Mouse (Mus musculus) megakaryocyte, embryonic 14.5 days (primary cell): ENCODE data around the gene Chid1. TPM values are rescaled to one million over a fixed set of nuclear protein-coding genes. Genes with fewer than 3 reads are reported as not detected.

Source experiments
- H3K27me3 ChIP-seq: replicated peaks from 2 replicates; pipeline ENCODE3; 2012; ENCODE audit warnings: inconsistent platforms
- H3K36me3 ChIP-seq: replicated peaks from 2 replicates; pipeline ENCODE3; 2012; ENCODE audit warnings: low read length, inconsistent platforms, mixed read lengths
- H3K4me1 ChIP-seq: 2 replicates; pipeline ENCODE4 v1.6.1; 2012; ENCODE audit warnings: inconsistent platforms
- H3K4me3 ChIP-seq: replicated peaks from 2 replicates; pipeline ENCODE3; 2012; ENCODE audit warnings: moderate library complexity, mild to moderate bottlenecking, inconsistent platforms
- H3K9me3 ChIP-seq: 2 replicates; pipeline ENCODE4 v1.6.1; 2012; ENCODE audit warnings: inconsistent platforms
- FLI1 ChIP-seq: IDR thresholded peaks from 2 replicates; pipeline ENCODE4 v1.6.1; 2012; ENCODE audit warnings: low read length, inconsistent platforms, mixed read lengths
- GATA1 ChIP-seq: IDR thresholded peaks from 3 replicates; pipeline ENCODE4 v1.6.1; 2012; ENCODE audit warnings: mixed read lengths, low read length, inconsistent platforms, borderline replicate concordance
- polyA plus RNA-seq: library from polyadenylated mRNA; stranded (reverse); fragments of >175 nt; gene quantifications from 2 replicates; pipeline ENCODE4 v1.2.3, GENCODE M21; 2012; ENCODE audit warnings: low replicate concordance; ENCODE audit not compliant: insufficient read depth

Chid1 gene
- polyA plus RNA-seq, 1 experiment: 49.7 TPM

DNA sequence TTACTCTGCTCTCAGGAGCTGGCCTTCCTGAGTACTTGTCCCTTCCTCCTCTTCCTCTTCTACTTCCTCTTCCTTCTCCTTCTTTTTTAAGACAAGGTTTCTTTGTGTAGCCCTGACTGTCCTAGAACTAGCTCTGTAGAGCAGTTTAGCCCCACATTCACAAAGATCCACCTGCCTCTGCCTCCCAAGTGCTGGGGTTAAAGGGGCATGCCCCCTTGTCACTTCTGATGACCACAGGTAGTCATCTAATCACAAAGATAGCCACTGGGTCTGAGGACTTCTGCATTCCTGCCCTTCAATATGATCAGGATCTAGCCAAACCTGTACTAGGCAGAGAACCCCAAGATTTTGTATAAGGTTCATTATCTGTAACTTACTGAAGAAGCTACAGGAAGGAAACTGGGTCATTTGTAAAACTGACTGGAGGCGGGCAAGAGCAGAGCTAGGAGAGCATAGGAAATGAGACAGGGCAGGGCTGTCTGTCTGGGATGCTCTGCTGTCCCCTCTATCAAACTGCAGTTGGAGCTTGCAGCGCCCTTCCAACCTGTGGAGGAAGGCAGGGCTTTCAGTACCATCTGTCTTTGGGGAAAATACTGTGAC, 20.2 kb upstream of the Chid1 start:
- TF ChIP-seq GATA1: no peak
- Histone ChIP-seq H3K36me3 (peaks cover 6% of the 10 kb centered on the region), H3K9me3 (no peaks in the 10 kb centered on the region), H3K4me3 (peak overlapping the region; percentile 73), H3K4me1 (peaks cover 85% of the 10 kb centered on the region), H3K27me3 (no peaks in the 10 kb centered on the region)

DNA sequence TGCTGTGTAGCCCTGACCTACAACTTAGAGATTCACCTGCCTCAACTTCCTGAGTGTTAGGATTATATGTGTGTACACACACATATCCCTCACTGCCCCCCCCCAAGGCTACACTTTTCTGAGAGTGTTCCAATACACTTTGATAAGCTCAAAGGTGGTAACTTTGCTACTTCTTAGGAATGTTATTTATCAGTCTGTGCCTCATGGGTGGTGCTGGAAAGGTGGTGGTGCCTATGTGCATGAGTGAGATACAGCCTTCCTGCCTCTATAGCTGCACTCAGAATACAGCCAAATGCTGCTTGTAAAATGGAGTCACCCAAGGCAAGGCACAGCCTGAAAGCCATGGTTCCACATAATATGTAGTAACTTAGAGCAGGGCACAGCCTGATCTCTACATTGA, 19.3 kb upstream of the Chid1 start:
- Histone ChIP-seq H3K36me3 (no peaks in the 10 kb centered on the region), H3K9me3 (no peaks in the 10 kb centered on the region), H3K27me3 (no peaks in the 10 kb centered on the region), H3K4me1 (peaks cover 80% of the 10 kb centered on the region), H3K4me3 (peak overlapping the region; percentile 59)
- no peak for TF ChIP-seq GATA1
- TF ChIP-seq FLI1: no peak

DNA sequence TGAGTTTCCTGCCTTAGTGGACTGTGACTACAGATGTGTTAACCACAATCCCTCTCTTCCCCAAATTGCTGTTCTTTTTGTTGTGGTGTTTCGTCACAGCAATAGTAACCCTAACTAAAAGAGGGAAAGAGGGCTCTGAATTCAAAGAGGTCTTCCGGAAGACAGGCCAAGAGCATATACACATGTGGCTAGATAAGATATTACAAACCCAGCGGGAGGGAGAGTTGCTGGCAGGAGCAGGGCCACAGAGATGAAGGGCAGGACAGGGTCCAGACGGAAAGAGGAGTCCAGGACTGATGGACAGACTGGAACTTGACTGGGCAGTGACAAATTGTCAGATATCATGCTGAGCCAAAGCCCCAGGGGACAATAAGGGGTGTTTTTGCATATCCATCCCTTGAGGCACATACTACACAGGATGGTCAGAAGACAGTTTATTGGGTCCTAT, 18.7 kb upstream of the Chid1 start:
- peak overlapping the region; percentile 79 for H3K4me3 ChIP-seq
- H3K9me3 ChIP-seq: no peaks in the 10 kb centered on the region

DNA sequence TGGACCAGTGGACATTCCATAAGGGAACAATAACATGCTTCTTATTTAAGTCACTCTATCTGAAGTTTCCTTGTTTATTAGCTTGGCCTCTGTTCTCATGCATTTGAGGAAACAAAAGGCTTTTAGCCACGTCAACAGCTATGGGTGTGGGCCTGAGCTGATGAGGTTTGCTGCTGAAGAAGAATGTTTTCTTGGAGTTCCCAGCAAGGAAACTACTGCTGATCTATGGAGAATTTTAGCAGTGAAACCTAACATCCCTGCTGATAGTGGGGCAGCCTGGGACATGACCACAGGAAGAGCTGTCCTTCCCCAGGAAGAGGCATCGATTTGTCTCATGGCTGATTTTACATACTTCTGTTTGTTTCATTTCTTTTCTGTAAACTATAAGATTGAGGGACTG, 10.8 kb upstream of the Chid1 start:
- no peak for TF ChIP-seq GATA1
- no peak for TF ChIP-seq FLI1
- H3K27me3 ChIP-seq: no peaks in the 10 kb centered on the region
- no peaks in the 10 kb centered on the region for H3K36me3 ChIP-seq
- peak overlapping the region; percentile 40 for H3K4me3 ChIP-seq
- H3K4me1 ChIP-seq: peaks cover 28% of the 10 kb centered on the region
- peaks cover 7% of the 10 kb centered on the region for H3K9me3 ChIP-seq

More for the DNA sequence above, 18.7 kb upstream of the Chid1 start:
- Histone ChIP-seq H3K36me3 (no peaks in the 10 kb centered on the region), H3K27me3 (no peaks in the 10 kb centered on the region), H3K4me1 (peaks cover 74% of the 10 kb centered on the region)
- TF ChIP-seq GATA1: peak; percentile 63; the same call in 1 of the 3 replicates
- TF ChIP-seq FLI1: no peak

DNA sequence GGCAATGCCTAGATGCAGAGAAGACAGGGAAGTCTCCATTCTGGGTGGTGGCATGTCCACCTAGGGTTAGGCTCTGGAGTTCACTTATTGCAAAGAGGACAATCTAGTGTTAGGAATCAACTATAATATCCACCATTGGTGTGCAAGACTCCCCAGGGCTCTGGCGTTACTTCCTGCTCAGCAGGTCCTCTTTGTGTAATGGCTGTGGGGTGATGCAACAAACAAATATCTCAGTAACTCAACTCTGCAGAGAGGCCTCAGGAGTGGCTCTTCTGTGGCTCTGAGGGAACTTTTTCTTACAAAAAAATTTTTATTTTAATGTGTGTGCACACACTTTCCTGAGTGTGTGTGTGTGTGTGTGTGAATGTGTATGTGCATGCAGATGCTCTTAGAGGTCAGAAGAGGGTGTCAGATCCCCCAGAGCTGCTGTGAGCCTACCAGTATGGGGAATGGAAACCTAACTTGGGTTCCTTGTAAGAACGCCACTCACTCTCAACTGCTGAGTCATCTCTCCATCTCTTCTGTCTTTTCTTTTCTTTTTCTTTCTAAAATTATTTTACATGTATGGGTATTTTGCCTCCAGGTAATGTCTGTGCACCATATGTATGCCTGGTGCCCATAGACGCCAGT, 9.9 kb upstream of the Chid1 start:
- H3K4me1 ChIP-seq: peaks cover 27% of the 10 kb centered on the region

DNA sequence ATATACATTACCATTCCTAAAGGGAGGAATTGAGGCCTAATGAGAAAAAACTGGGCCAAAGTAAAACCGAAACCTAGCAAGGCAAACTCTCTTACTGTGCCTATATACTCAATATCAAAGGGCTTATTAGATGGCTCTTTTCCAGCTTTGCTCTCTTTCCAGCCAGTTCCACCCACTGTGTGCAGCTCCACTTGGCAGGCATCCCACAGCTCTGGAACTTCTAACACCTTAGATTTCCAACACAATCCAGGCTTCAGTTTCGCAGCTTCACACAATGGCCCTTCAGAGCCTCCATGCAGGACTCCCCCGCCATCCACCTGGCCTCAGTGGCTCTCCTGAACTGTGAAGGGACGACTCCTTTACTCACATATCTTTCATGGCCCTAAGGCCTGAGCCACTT, 5.0 kb upstream of the Chid1 start:
- Histone ChIP-seq H3K4me1 (peaks cover 50% of the 10 kb centered on the region), H3K36me3 (no peaks in the 10 kb centered on the region), H3K9me3 (peaks cover 7% of the 10 kb centered on the region), H3K4me3 (no peak overlapping the region), H3K27me3 (no peaks in the 10 kb centered on the region)
- TF ChIP-seq FLI1: no peak
- no peak for TF ChIP-seq GATA1

More for the DNA sequence above, 9.9 kb upstream of the Chid1 start:
- Histone ChIP-seq H3K9me3 (peaks cover 7% of the 10 kb centered on the region), H3K4me3 (no peak overlapping the region), H3K36me3 (no peaks in the 10 kb centered on the region), H3K27me3 (no peaks in the 10 kb centered on the region)
- TF ChIP-seq GATA1: no peak
- TF ChIP-seq FLI1: no peak

DNA sequence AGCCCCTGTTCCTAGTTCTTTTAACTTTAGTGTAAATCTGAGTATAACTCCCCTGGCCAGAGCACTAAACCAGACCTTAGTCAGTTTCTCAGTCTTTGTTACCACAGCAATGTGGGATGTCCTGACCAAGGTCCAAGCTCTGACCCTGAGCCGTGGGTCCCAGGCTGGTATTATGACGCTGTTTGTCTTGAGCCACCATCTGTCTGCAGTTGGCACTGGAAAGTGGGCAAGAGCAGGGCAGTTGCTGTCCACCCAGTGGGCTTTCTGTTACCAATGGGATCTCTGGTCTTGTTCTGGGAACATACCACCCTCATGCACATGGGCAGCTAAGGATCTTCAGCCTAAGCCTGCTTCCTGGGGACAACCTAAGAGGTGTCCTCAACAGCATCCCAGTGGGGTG, 2.9 kb upstream of the Chid1 start:
- Histone ChIP-seq H3K4me3 (no peak overlapping the region), H3K27me3 (no peaks in the 10 kb centered on the region), H3K9me3 (peaks cover 7% of the 10 kb centered on the region), H3K4me1 (peaks cover 58% of the 10 kb centered on the region), H3K36me3 (peaks cover 5% of the 10 kb centered on the region)
- TF ChIP-seq GATA1 (no peak), FLI1 (no peak)

DNA sequence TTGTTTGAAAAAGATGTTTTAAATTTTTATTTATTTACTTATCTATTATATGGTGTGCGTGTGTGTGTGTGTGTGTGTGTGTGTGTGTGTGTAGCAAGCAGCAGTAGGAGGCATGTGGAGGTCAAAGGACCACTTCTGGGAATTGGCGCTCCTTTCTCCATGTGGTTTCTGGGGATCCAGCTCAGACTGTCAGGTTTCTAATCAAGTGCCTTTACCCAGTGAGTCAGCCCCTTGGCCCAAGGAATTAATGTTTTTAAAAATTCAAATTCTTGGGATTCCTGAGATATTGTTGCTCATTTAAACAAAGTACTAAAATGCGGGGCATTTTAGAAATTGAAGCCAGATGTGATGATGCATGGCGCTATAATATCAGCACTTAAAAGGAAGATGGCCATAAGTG, 2.0 kb upstream of the Chid1 start:
- H3K4me3 ChIP-seq: no peak overlapping the region
- TF ChIP-seq FLI1 (no peak), GATA1 (no peak)
- no peaks in the 10 kb centered on the region for H3K27me3 ChIP-seq
- H3K9me3 ChIP-seq: peaks cover 7% of the 10 kb centered on the region
- peaks cover 62% of the 10 kb centered on the region for H3K4me1 ChIP-seq
- H3K36me3 ChIP-seq: peaks cover 7% of the 10 kb centered on the region

DNA sequence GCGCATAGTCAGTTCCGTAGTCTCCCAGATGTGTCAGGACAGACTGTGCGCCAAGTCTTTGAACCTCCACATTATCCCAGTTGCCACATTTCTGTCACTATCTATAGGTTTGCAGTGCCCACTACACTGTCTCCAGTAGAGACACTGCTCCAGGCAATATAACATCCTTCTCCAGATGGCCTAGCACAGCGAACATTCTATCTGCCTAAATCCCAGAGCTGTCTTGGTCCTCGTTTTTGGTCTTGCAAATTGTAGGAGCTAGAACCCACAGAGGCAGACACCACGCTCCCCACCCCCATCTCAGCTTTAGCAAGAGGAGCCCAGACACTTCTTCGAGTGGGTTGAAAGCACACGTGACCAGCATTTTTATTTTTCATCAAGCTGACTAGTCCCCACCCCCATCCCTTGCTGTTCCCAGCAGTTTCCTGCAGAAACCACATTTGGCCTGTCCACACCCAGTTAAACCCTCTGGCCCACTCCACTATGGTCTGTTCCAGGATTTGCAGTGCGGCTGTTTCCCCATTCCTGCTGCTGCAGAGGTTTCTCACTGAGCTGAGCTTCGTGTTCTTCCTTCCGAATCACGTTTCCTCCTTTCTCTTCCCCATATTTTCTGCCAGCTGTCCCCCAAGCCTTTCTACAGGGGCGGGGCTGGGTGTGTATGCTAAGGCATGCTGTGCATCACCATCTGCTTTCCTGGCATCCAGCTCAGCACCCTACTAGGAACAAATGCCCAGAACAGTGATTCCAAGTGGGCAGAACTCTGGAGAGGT, 840 bp upstream of the Chid1 start:
- Histone ChIP-seq H3K4me3 (peak overlapping the region; percentile 100), H3K9me3 (no peaks in the 10 kb centered on the region), H3K4me1 (peaks cover 72% of the 10 kb centered on the region), H3K27me3 (no peaks in the 10 kb centered on the region), H3K36me3 (peaks cover 15% of the 10 kb centered on the region)
- no peak for TF ChIP-seq GATA1
- no peak for TF ChIP-seq FLI1

DNA sequence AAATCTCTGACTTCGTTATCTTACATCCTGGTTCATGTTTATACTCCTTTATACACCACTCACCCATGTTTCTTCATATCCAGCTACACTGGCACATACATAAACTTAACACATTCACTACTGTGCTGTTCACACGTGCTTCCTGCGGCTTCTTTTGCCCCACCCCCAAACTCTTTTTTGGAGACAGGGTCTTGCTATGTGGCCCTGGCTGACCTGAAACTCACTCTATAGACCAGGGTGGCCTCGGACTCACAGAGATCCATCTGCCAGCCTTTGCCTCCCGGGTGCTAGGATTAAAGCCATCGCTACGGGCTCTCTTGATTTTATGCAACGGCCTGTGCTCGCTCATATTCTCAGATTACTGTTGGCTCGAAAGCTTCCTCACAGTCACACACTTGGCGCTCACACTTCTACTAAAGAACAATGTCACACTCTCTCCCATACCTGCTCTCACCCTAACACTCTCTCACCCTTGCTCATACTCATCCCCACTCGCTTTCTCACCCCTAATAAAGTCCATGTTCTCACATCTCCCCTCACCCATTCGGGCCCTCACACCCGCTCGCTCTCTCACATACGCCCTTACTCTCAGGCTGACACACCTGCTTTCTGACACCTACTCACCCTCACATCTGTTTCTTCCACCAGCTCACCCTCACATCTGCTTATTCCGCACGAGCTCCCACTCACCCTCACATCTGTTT, 653 bp downstream of the Chid1 start:
- no peaks in the 10 kb centered on the region for H3K27me3 ChIP-seq
- no peaks in the 10 kb centered on the region for H3K9me3 ChIP-seq
- H3K4me3 ChIP-seq: peak overlapping the region; percentile 100
- TF ChIP-seq FLI1 (no peak), GATA1 (no peak)
- peaks cover 15% of the 10 kb centered on the region for H3K36me3 ChIP-seq
- peaks cover 84% of the 10 kb centered on the region for H3K4me1 ChIP-seq
